Mouse (Mus musculus) heart, embryonic 11.5 days (tissue): ENCODE results near the gene Cnot6. TPM values are rescaled to one million over a fixed set of nuclear protein-coding genes. Genes with fewer than 3 reads are reported as not detected.

Experiments used
- ATAC-seq: fragments of 200-750 bp; cut with Nextera tagmentation; replicated peaks from 2 replicates; pipeline ENCODE4 v1.8.0; 2017; ENCODE audit warnings: moderate library complexity; ENCODE audit not compliant: insufficient number of reproducible peaks, low FRiP score, low TSS enrichment
- H3K27ac ChIP-seq: fragments of 300-500 bp; sonication (generic); 2 replicates; pipeline ENCODE4 v1.5.1; 2014; ENCODE audit warnings: mild to moderate bottlenecking, low read depth, low read length
- H3K27me3 ChIP-seq: fragments of 300-500 bp; sonication (generic); 2 replicates; pipeline ENCODE4 v1.6.1; 2014; ENCODE audit warnings: mild to moderate bottlenecking, low read length, mixed read lengths; ENCODE audit not compliant: control insufficient read depth, insufficient read depth
- H3K36me3 ChIP-seq: fragments of 300-500 bp; sonication (generic); 2 replicates; pipeline ENCODE4 v1.6.1; 2014; ENCODE audit warnings: mild to moderate bottlenecking, low read length, moderate library complexity, mixed read lengths; ENCODE audit not compliant: control insufficient read depth, insufficient read depth
- H3K4me1 ChIP-seq: fragments of 300-500 bp; sonication (generic); 2 replicates; pipeline ENCODE4 v1.6.1; 2014; ENCODE audit warnings: low read length; ENCODE audit not compliant: control insufficient read depth, insufficient read depth
- H3K4me2 ChIP-seq: fragments of 300-500 bp; sonication (generic); 2 replicates; pipeline ENCODE4 v1.6.1; 2014; ENCODE audit warnings: mild to moderate bottlenecking, moderate library complexity
- H3K4me3 ChIP-seq: fragments of 300-500 bp; sonication (generic); 2 replicates; pipeline ENCODE4 v1.5.1; 2014; ENCODE audit warnings: low read depth, low read length
- H3K9ac ChIP-seq: fragments of 300-500 bp; sonication (generic); 2 replicates; pipeline ENCODE4 v1.6.1; 2014; ENCODE audit warnings: mild to moderate bottlenecking, low read depth, low read length, moderate library complexity
- H3K9me3 ChIP-seq: fragments of 300-500 bp; sonication (generic); replicated peaks from 2 replicates; pipeline ENCODE4 v1.6.1; 2016; ENCODE audit warnings: low read length; ENCODE audit not compliant: control insufficient read depth
- WGBS: fragments of 180-500 bp; shearing (Covaris S2); extraction: QIAGEN DNeasy Blood & Tissue Kit; methylation state at CpG from one replicate; pipeline ENCODE4 v1.1.7; 2014; ENCODE audit not compliant: insufficient replicate concordance; 5-methylcytosine and 5-hydroxymethylcytosine counted together
- polyA plus RNA-seq: library from polyadenylated mRNA; unstranded; fragments of >200 nt; fragmentation: Nextera tagmentation; extraction: Ambion mirVana; gene quantifications from 2 replicates; pipeline ENCODE4 v1.2.1, GENCODE M21; 2014

Gene Cnot6
- polyA plus RNA-seq, 1 experiment from 2014 or later = 38.7 TPM

- no peaks in the 10 kb centered on the region for H3K9me3 ChIP-seq
- no peaks in the 10 kb centered on the region for H3K36me3 ChIP-seq
- no peak for ATAC-seq
- H3K9ac ChIP-seq = no peak overlapping the region
- peaks cover 8% of the 10 kb centered on the region for H3K4me1 ChIP-seq
- H3K4me3 ChIP-seq = no peak overlapping the region
- H3K27ac ChIP-seq = no peak overlapping the region
- no peak overlapping the region for H3K4me2 ChIP-seq
- 88% methylated on average over 2 of the region's 2 CpGs for WGBS
- H3K27me3 ChIP-seq = no peaks in the 10 kb centered on the region
These were observed 10.8 kb upstream of the Cnot6 start for GRCm38 (mm10) chr11:49723281-49723680.

- Histone ChIP-seq H3K9ac (no peak overlapping the region), H3K9me3 (no peaks in the 10 kb centered on the region), H3K4me1 (peaks cover 8% of the 10 kb centered on the region), H3K27me3 (no peaks in the 10 kb centered on the region), H3K4me2 (no peak overlapping the region), H3K4me3 (no peak overlapping the region), H3K27ac (no peak overlapping the region), H3K36me3 (no peaks in the 10 kb centered on the region)
- ATAC-seq = no peak
- 84% methylated on average over 6 of the region's 6 CpGs for WGBS
These were observed 10.2 kb upstream of the Cnot6 start for GRCm38 (mm10) chr11:49722692-49723091.

DNA sequence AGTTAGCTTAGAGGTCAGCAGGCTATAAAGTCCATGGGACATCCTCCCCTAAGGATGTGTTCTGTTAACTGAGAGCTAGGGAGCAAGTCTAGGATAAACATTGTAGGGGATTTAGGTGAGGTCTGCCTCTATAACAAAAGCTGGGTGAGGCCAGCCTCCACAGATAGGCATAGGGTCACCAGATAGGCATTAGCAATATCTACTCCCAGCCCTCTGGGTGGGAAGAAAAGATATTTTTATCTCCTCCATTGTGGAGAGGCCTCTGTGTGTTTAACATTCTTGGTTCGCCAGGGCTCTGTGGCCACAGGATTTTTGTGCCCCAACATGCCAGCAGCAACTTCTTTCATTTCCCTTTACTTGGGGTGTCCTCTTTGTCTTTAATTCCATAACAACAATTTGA lies 8.8 kb upstream of the Cnot6 start:
- 35% methylated on average over 1 of the region's 1 CpGs for WGBS
- H3K9ac ChIP-seq = no peak overlapping the region
- H3K27ac ChIP-seq = no peak overlapping the region
- no peaks in the 10 kb centered on the region for H3K9me3 ChIP-seq
- H3K27me3 ChIP-seq = no peaks in the 10 kb centered on the region
- peaks cover 8% of the 10 kb centered on the region for H3K4me1 ChIP-seq
- H3K4me2 ChIP-seq = no peak overlapping the region
- H3K4me3 ChIP-seq = no peak overlapping the region
- no peak for ATAC-seq
- no peaks in the 10 kb centered on the region for H3K36me3 ChIP-seq

- ATAC-seq = no peak
- no peaks in the 10 kb centered on the region for H3K36me3 ChIP-seq
- WGBS = 80% methylated on average over 8 of the region's 8 CpGs
- no peaks in the 10 kb centered on the region for H3K9me3 ChIP-seq
- no peaks in the 10 kb centered on the region for H3K27me3 ChIP-seq
- peaks cover 8% of the 10 kb centered on the region for H3K4me1 ChIP-seq
- no peak overlapping the region for H3K4me2 ChIP-seq
- H3K27ac ChIP-seq = no peak overlapping the region
- H3K4me3 ChIP-seq = no peak overlapping the region
- no peak overlapping the region for H3K9ac ChIP-seq
These were observed 7.1 kb upstream of the Cnot6 start for GRCm38 (mm10) chr11:49719466-49720151.

DNA sequence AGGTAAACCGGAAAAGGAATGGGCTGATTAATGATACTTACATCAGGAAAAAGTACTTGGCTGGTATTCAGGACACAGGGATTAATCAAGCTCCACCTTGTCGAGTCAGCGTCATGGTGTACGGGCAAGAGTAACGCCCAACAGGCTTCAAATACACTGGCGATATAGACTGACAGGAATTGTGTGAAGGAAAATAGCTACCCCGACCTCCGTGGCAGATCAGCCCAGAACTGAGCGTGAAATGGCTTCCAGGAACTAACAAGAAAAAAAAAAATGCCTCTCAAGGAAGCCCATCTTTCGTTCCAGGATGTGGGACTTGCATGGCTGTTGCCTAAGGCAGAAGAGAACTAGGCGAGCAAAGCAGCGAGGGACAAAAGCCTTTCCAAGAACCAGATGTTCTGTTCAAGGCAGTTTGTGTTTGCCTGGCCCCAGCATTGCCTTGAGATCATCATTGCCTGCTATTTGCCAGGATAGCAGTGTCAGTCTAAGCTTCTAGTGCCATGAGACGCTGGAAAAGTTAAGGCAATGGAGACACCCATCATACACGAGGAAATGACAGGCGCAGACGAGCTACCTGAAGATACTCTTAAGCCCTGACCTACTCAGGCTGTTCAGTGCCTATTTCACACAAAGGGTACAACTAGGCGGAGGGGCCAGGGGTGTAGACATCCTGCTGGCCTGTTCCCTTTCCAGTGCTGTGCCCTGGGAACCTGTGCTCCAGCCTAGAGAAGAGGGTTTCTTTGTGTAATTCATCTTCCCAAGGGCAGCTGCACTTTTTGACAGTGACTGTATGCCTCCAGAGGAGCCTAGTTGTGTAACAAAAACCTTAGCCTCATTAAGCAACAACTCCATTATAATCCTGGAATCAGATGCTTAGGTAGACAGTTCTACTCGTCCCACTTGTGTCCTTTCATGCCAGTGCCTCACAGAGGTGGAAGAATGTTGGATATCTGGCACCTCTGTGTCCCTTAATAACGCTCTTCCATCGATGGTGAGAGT lies 1.1 kb upstream of the Cnot6 start:
- no peaks in the 10 kb centered on the region for H3K36me3 ChIP-seq
- H3K27me3 ChIP-seq = no peaks in the 10 kb centered on the region
- H3K9me3 ChIP-seq = no peaks in the 10 kb centered on the region
- H3K9ac ChIP-seq = peak overlapping the region; percentile 99
- WGBS = 42% methylated on average over 20 of the region's 20 CpGs
- H3K4me3 ChIP-seq = peak overlapping the region; percentile 69
- peaks cover 17% of the 10 kb centered on the region for H3K4me1 ChIP-seq
- H3K4me2 ChIP-seq = peak overlapping the region; percentile 76
- peak overlapping the region; percentile 97 for H3K27ac ChIP-seq
- ATAC-seq = peak; percentile 41

DNA sequence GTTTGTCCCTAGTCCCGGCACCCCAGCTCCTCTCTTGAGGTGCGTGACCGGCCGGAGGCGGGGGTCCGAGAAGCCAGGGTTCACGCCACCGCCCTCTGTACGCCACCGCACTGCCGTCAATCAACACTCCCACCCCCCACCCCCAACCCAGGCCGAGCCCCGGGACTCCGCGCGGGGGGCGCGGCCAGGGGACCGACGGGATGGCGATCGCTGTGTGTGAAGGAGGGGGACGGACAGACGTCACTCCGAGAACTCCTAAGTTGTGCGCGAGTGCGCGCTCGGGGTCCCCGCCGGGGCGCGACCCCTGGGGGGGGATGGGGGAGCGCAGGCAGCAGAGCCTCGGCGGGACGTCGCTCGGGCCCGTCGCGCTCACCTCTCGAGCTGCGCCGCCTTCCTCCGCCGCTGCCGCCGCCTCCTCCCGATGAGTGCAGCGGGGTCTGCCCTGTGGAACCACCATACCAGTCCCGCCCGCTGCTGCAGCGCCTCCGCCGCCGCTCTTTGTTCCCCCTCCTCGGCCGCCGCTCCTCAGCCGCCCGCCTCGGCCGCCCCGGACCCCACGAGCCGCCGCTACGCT lies 455 bp downstream of the Cnot6 start:
- H3K4me3 ChIP-seq = peak overlapping the region; percentile 69
- peaks cover 17% of the 10 kb centered on the region for H3K4me1 ChIP-seq
- H3K9me3 ChIP-seq = no peaks in the 10 kb centered on the region
- peak overlapping the region; percentile 97 for H3K27ac ChIP-seq
- H3K9ac ChIP-seq = peak overlapping the region; percentile 99
- peak; percentile 43 for ATAC-seq
- peak overlapping the region; percentile 76 for H3K4me2 ChIP-seq
- WGBS = 1% methylated on average over 59 of the region's 70 CpGs
- no peaks in the 10 kb centered on the region for H3K27me3 ChIP-seq
- no peaks in the 10 kb centered on the region for H3K36me3 ChIP-seq

DNA sequence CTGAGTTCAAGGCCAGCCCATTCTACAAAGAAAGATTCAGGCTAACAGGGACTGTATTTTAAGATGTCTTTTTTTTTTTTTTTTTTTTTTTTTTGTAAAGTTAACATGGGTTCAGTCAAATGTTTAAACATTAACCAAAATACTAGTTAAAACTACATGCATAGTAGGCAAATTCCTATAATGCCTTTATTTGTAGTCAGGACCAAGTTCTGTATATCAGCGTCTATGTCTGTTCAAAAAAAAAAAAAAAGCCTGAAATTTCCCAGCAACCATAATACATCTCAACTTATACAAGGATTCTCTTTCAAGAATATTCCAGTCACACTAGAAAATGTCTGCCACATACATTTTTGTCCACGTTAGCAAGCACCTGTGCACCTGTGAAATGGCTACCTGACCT lies 1.9 kb downstream of the Cnot6 start:
- Histone ChIP-seq H3K4me2 (peak overlapping the region; percentile 76), H3K9ac (no peak overlapping the region)
- 79% methylated on average over 2 of the region's 2 CpGs for WGBS

DNA sequence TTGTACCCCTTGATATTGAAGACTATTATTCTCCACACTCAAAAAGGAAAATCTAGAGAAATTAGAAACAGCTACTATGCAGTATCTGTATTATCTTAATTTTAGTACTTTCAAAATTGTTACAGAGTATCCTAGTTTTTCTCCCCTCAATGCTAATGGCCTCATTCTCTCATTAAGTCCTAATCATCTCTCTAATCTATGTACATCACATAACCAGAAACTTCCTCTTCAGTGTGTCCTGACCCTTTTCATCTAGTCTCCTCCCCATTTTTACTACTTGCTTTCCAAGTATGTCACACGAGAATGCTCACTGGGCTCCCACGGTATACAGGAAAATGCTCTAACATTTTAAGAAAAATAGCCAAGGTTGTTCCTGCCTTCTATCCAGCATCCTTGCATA lies 4.7 kb downstream of the Cnot6 start:
- no peaks in the 10 kb centered on the region for H3K9me3 ChIP-seq
- no peak overlapping the region for H3K9ac ChIP-seq
- H3K4me2 ChIP-seq = no peak overlapping the region
- no peak overlapping the region for H3K4me3 ChIP-seq
- peaks cover 6% of the 10 kb centered on the region; the same call in 1 of the 2 replicates for H3K36me3 ChIP-seq
- ATAC-seq = no peak
- no peaks in the 10 kb centered on the region for H3K27me3 ChIP-seq
- WGBS = 87% methylated on average over 2 of the region's 2 CpGs
- H3K4me1 ChIP-seq = peaks cover 5% of the 10 kb centered on the region; the same call in 1 of the 2 replicates
- H3K27ac ChIP-seq = no peak overlapping the region

More for the DNA sequence above, 1.9 kb downstream of the Cnot6 start:
- Histone ChIP-seq H3K27ac (no peak overlapping the region), H3K4me3 (peak overlapping the region; percentile 69), H3K9me3 (no peaks in the 10 kb centered on the region), H3K4me1 (peaks cover 17% of the 10 kb centered on the region), H3K27me3 (no peaks in the 10 kb centered on the region), H3K36me3 (peaks cover 3% of the 10 kb centered on the region; the same call in 1 of the 2 replicates)
- no peak for ATAC-seq
